Mouse (Mus musculus): ENCODE data around the gene Nfkbie. TPM values are rescaled to one million over a fixed set of nuclear protein-coding genes. Genes with fewer than 3 reads are reported as not detected.

Gene Nfkbie
- polyA plus RNA-seq, 1 experiment from 2014 or later, result 4.7 TPM

DNA sequence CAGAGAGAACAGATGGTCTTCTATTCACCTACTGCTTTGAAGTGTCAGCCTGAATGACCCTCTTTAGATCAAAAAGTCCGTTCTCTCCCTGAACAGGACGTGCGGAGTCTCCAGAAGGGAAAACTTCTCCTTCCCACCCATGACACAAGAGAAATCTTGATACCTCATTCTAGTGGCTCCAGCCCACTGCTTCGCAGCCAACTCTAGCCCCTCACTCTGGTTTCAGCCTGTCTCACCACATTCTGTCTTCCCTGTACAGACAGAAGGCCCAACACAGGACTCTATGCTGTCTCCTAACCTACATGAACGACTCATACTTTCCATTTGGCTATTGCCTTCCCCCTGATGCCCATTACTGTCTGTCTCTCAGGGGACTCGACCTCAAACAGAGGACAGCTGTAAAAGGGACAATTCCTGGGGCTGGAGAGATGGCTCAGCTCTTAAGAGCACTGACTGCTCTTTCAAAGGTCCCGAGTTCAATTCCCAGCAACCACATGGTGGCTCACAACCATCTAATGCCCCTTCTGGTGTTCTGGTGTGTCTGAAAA, 4.2 kb upstream of the Nfkbie start:
- Histone ChIP-seq H3K4me2 (ENCODE audit: low read depth, low read length) (no peak overlapping the region), H3K4me3 (ENCODE audit: low read depth, low read length) (no peak overlapping the region), H3K9me3 (ENCODE audit: control insufficient read depth, low read length) (no peaks in the 10 kb centered on the region), H3K27me3 (replicated peaks; ENCODE audit: control insufficient read depth, insufficient read depth, low read length) (peaks cover 26% of the 10 kb centered on the region), H3K4me1 (ENCODE audit: control insufficient read depth, insufficient read depth, low read length) (peaks cover 4% of the 10 kb centered on the region; the same call in 1 of the 2 replicates), H3K9ac (ENCODE audit: low read depth, low read length) (no peak overlapping the region), H3K27ac (replicated peaks; ENCODE audit: low read depth, low read length) (no peak overlapping the region), H3K36me3 (ENCODE audit: control insufficient read depth, insufficient read depth, low read length) (0 out of 2 replicates have a peak, but pooled peaks cover 5% of the 10 kb centered on the region)
- 56% methylated on average over 7 of the region's 7 CpGs for WGBS
- ATAC-seq (ENCODE audit: low read depth), result no peak
- DNase-seq (ENCODE audit: low spot score), result no peak

DNA sequence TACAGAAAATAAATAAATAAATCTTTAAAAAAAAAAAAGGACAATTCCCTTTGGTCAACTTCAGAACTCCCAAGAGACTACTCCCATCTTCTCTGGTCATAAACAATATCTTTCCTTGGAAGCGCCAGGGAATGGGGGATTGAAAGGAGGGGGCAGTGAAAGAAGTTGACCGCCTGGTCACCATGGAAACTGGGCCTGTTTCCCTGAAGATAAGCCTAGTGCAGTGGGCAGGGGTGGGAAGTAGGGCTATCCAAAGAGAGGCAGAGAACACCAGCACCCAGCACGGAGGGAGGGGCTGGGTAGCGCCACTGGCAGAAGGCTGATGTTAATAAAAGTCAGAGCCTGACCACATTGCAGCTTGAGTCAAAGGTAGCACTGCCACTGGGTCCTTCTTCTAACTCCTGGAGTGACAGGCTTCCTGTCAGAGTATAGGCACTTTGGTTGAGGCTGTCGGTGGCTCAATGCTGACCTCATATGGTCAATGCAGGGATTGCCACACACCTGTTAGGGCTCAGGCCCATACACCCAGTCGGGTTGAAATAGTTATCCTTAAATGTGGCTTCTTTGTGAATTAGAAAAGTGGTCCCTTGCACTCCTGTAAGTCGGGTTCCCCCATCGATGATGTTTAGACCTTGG, 3.6 kb upstream of the Nfkbie start:
- Histone ChIP-seq H3K27ac (replicated peaks; ENCODE audit: low read depth, low read length) (no peak overlapping the region), H3K4me2 (ENCODE audit: low read depth, low read length) (no peak overlapping the region), H3K9ac (ENCODE audit: low read depth, low read length) (no peak overlapping the region), H3K4me1 (ENCODE audit: control insufficient read depth, insufficient read depth, low read length) (peaks cover 9% of the 10 kb centered on the region; the same call in 1 of the 2 replicates), H3K4me3 (ENCODE audit: low read depth, low read length) (no peak overlapping the region), H3K36me3 (ENCODE audit: control insufficient read depth, insufficient read depth, low read length) (no peaks in the 10 kb centered on the region), H3K27me3 (replicated peaks; ENCODE audit: control insufficient read depth, insufficient read depth, low read length) (peaks cover 26% of the 10 kb centered on the region), H3K9me3 (ENCODE audit: control insufficient read depth, low read length) (no peaks in the 10 kb centered on the region)
- peak; percentile 28; the same call in 1 of the 2 replicates for ATAC-seq (ENCODE audit: low read depth)
- peak; percentile 76 for DNase-seq (ENCODE audit: low spot score)
- 8% methylated on average over 8 of the region's 8 CpGs for WGBS

DNA sequence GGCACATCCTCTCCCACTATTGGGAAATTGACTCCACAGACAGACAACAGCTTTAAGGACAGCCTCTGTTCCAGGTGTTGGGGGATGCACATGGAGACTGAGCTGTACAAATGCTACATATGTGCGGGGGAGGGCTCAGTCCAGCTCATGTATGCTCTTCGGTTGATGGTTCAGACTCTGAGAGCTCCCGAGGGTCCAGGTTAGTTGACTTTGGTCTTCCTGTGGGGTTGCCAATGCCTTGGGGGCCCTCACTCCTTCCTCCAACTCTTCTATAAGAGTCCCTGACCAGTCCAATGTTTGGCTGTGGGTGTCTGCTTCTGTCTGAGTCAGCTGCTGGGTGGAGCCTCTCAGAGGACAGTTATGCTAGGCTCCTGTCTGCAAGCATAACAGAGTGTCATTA, 2.4 kb upstream of the Nfkbie start:
- no peak overlapping the region for H3K9ac ChIP-seq (ENCODE audit: low read depth, low read length)
- no peak overlapping the region for H3K27ac ChIP-seq (replicated peaks; ENCODE audit: low read depth, low read length)
- H3K4me2 ChIP-seq (ENCODE audit: low read depth, low read length), result no peak overlapping the region
- no peak overlapping the region for H3K4me3 ChIP-seq (ENCODE audit: low read depth, low read length)
- no peaks in the 10 kb centered on the region for H3K36me3 ChIP-seq (ENCODE audit: control insufficient read depth, insufficient read depth, low read length)
- WGBS, result 84% methylated on average over 2 of the region's 3 CpGs
- peaks cover 17% of the 10 kb centered on the region for H3K27me3 ChIP-seq (replicated peaks; ENCODE audit: control insufficient read depth, insufficient read depth, low read length)
- DNase-seq (ENCODE audit: low spot score) (no peak), ATAC-seq (ENCODE audit: low read depth) (no peak)
- H3K9me3 ChIP-seq (ENCODE audit: control insufficient read depth, low read length), result no peaks in the 10 kb centered on the region
- peaks cover 9% of the 10 kb centered on the region; the same call in 1 of the 2 replicates for H3K4me1 ChIP-seq (ENCODE audit: control insufficient read depth, insufficient read depth, low read length)

DNA sequence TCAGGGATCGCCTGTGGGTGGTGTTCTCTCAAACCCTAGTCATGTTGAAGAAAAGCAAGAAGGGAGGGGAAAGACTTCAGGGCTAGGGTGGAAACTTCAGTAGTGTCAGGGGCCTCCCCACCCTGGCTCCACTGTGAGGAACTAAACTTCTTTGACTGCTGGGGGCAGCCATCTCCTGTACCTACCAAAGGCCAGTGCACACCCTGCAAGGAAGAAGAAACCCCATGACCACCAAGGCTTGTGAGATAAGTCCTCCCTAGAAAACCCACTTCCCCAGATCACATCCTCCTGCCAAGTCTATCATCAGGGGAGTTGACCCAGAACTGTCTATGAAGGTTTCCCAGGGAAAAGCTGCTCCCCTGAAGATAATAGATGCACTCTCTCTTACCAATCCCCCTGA, 1.1 kb upstream of the Nfkbie start:
- DNase-seq (ENCODE audit: low spot score) (no peak), ATAC-seq (ENCODE audit: low read depth) (no peak)
- Histone ChIP-seq H3K27me3 (replicated peaks; ENCODE audit: control insufficient read depth, insufficient read depth, low read length) (peaks cover 12% of the 10 kb centered on the region), H3K4me2 (ENCODE audit: low read depth, low read length) (no peak overlapping the region), H3K36me3 (ENCODE audit: control insufficient read depth, insufficient read depth, low read length) (no peaks in the 10 kb centered on the region), H3K4me1 (ENCODE audit: control insufficient read depth, insufficient read depth, low read length) (peaks cover 9% of the 10 kb centered on the region; the same call in 1 of the 2 replicates), H3K9me3 (ENCODE audit: control insufficient read depth, low read length) (no peaks in the 10 kb centered on the region), H3K9ac (ENCODE audit: low read depth, low read length) (no peak overlapping the region), H3K27ac (replicated peaks; ENCODE audit: low read depth, low read length) (no peak overlapping the region), H3K4me3 (ENCODE audit: low read depth, low read length) (no peak overlapping the region)
- WGBS, result 50% methylated on average over 1 of the region's 1 CpGs

DNA sequence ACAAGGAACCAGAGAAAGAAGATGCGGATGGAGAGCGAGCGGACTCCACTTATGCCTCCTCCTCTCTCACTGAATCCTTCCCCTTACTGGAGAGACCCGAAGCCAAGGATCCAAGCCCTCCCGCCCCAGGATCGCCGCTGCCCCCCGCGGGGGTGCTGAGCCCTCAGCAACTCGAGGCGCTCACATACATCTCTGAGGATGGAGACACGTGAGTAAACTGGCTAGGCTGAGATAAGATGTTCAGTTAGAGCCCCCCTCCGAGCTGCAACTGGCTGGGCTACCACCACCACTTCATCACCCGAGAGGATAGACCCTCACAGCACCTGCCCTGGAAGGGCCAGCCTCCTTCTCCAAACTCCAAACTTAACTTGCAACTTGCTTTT, 595 bp downstream of the Nfkbie start:
- DNase-seq (ENCODE audit: low spot score) (no peak), ATAC-seq (ENCODE audit: low read depth) (no peak)
- Histone ChIP-seq H3K36me3 (ENCODE audit: control insufficient read depth, insufficient read depth, low read length) (no peaks in the 10 kb centered on the region), H3K9ac (ENCODE audit: low read depth, low read length) (peak overlapping the region; percentile 68), H3K4me1 (ENCODE audit: control insufficient read depth, insufficient read depth, low read length) (peaks cover 9% of the 10 kb centered on the region; the same call in 1 of the 2 replicates), H3K27ac (replicated peaks; ENCODE audit: low read depth, low read length) (no peak overlapping the region), H3K9me3 (ENCODE audit: control insufficient read depth, low read length) (no peaks in the 10 kb centered on the region), H3K4me3 (ENCODE audit: low read depth, low read length) (peak overlapping the region; percentile 48), H3K4me2 (ENCODE audit: low read depth, low read length) (peak overlapping the region; percentile 72), H3K27me3 (replicated peaks; ENCODE audit: control insufficient read depth, insufficient read depth, low read length) (peaks cover 12% of the 10 kb centered on the region)
- 3% methylated on average over 11 of the region's 14 CpGs for WGBS

DNA sequence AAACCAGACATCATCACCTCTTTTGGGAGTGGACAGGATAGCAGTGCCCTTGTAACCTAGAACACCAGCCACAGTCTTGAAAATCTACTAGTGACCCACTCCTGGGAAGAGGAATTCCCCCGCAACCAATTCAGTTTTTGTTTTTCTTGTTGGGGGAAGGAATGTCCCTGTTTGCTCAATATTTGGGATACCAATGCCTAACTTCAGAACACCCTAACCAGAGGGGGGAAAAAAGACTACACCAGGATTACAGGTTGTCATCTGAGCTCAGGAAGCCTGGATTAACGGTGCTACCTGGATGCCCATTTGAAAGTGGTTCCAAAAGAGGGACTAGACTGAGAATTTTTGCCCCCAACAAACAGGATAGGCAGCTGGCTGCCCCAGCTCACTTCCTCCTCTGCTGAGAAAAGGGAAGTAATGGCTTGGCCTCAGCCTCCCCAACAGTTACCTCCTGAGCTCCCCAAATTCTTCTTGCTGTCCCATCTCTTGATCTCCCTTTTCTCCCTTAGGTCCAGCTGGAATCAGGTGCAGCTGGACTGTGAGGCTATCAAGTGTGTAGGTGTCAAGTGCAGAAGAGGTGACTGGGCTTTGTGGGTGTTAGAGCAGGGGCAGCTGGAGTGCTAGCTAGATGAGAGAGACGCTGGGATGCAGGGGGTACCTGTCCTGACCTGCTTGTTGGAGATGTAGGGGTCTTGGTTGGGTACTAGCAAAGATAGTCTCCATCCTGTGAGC, 1.2 kb downstream of the Nfkbie start:
- Histone ChIP-seq H3K9ac (ENCODE audit: low read depth, low read length) (peak overlapping the region; percentile 68), H3K36me3 (ENCODE audit: control insufficient read depth, insufficient read depth, low read length) (no peaks in the 10 kb centered on the region), H3K4me2 (ENCODE audit: low read depth, low read length) (peak overlapping the region; percentile 72), H3K27ac (replicated peaks; ENCODE audit: low read depth, low read length) (no peak overlapping the region), H3K9me3 (ENCODE audit: control insufficient read depth, low read length) (no peaks in the 10 kb centered on the region), H3K27me3 (replicated peaks; ENCODE audit: control insufficient read depth, insufficient read depth, low read length) (peaks cover 12% of the 10 kb centered on the region), H3K4me1 (ENCODE audit: control insufficient read depth, insufficient read depth, low read length) (peaks cover 9% of the 10 kb centered on the region; the same call in 1 of the 2 replicates), H3K4me3 (ENCODE audit: low read depth, low read length) (peak overlapping the region; percentile 48)
- no peak for DNase-seq (ENCODE audit: low spot score)
- 66% methylated on average over 3 of the region's 3 CpGs for WGBS
- ATAC-seq (ENCODE audit: low read depth), result no peak

DNA sequence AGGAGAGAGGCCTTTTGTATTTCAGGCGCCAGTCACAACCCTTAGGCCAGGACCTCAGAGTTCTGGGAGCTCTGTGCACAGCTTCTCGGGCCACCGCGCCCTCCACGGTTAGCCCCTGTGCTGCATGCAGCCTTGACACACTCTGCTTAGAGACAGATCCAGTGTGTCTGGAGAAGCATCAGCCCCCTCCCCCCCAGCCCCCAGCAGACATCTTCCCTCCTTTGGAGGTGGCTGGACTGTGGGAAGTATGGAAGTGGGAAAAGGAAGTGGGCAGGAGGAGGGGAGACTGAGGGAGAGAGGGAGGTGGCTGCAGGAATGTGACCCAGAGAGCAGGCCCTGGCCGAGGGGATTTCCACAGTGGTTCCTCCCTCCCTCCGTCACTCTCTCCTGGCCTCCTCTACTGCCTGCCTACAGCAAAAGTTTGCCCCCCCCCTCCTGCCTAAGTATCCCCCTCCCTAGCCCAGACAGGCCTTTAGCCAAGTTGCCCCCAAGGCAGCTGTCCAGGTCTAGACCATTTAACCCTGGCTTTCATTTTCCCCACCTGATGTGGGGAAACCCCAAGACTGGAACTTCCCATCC, 1.8 kb downstream of the Nfkbie start:
- Histone ChIP-seq H3K4me3 (ENCODE audit: low read depth, low read length) (no peak overlapping the region), H3K36me3 (ENCODE audit: control insufficient read depth, insufficient read depth, low read length) (no peaks in the 10 kb centered on the region)

DNA sequence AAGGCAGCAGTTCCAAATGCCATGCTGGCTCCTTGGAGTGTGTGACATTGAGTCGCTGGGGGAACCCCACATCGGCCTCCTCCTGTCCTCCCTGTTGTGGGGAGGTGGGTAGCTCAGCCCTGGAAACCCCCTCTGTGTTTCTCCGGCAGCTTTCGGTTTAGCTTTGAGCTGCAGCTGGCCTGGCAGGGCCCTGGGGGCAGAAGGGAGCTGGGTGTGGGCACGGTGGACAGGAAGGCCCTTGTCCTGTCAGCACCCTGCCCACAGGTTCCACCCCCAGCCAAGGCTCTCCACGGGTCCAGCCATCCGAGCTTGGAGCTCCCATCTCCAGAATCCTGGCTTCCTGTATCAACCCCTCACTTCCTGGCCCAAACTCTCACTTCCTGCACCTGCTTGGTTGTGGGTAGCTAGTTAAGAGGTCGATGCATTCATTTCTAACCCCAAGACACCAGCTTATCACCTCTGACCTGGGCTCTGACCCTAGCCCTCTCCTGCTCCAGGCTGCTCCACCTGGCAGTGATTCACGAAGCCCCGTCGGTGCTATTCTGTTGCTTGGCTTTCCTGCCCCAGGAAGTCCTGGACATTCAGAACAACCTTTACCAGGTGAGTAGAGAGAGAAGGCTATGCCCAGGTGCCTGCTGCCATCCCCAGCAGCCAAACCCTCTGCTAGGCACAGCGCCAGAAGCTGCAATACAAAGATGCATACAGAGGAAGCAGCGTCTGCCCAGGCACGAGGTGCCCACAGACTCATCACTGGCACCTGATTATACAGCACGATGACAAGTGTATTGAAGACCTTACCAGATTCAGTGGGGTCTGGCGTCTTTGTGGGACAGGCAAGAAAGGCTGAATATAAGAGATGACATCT, 2.7 kb downstream of the Nfkbie start:
- ATAC-seq (ENCODE audit: low read depth) (no peak), DNase-seq (ENCODE audit: low spot score) (no peak)
- peaks cover 9% of the 10 kb centered on the region; the same call in 1 of the 2 replicates for H3K4me1 ChIP-seq (ENCODE audit: control insufficient read depth, insufficient read depth, low read length)
- H3K36me3 ChIP-seq (ENCODE audit: control insufficient read depth, insufficient read depth, low read length), result no peaks in the 10 kb centered on the region
- no peak overlapping the region for H3K4me3 ChIP-seq (ENCODE audit: low read depth, low read length)
- H3K27ac ChIP-seq (replicated peaks; ENCODE audit: low read depth, low read length), result no peak overlapping the region
- peaks cover 12% of the 10 kb centered on the region for H3K27me3 ChIP-seq (replicated peaks; ENCODE audit: control insufficient read depth, insufficient read depth, low read length)
- WGBS, result 51% methylated on average over 16 of the region's 16 CpGs
- no peaks in the 10 kb centered on the region for H3K9me3 ChIP-seq (ENCODE audit: control insufficient read depth, low read length)
- no peak overlapping the region for H3K9ac ChIP-seq (ENCODE audit: low read depth, low read length)
- H3K4me2 ChIP-seq (ENCODE audit: low read depth, low read length), result no peak overlapping the region

More for the DNA sequence above, 1.8 kb downstream of the Nfkbie start:
- WGBS, result 61% methylated on average over 7 of the region's 7 CpGs
- ATAC-seq (ENCODE audit: low read depth) (no peak), DNase-seq (ENCODE audit: low spot score) (no peak)
- Histone ChIP-seq H3K4me1 (ENCODE audit: control insufficient read depth, insufficient read depth, low read length) (peaks cover 9% of the 10 kb centered on the region; the same call in 1 of the 2 replicates), H3K9me3 (ENCODE audit: control insufficient read depth, low read length) (no peaks in the 10 kb centered on the region), H3K9ac (ENCODE audit: low read depth, low read length) (peak overlapping the region; percentile 14; the same call in 1 of the 2 replicates), H3K27me3 (replicated peaks; ENCODE audit: control insufficient read depth, insufficient read depth, low read length) (peaks cover 12% of the 10 kb centered on the region), H3K27ac (replicated peaks; ENCODE audit: low read depth, low read length) (no peak overlapping the region), H3K4me2 (ENCODE audit: low read depth, low read length) (0 out of 2 replicates have a peak overlapping the region, but pooled peaks have one; percentile 23)

Data from embryonic facial prominence, embryonic 14.5 days (tissue).